Mouse (Mus musculus) heart, embryonic 14.5 days (tissue): Measurements from ENCODE around the gene Sdk1. TPM values are rescaled to one million over a fixed set of nuclear protein-coding genes. Genes with fewer than 3 reads are reported as not detected.

ENCODE experiments used
- ATAC-seq: fragments of 200-750 bp; cut with Nextera tagmentation; 2 replicates; pipeline ENCODE4 v1.8.0; 2017; ENCODE audit warnings: low read depth, moderate TSS enrichment; ENCODE audit not compliant: insufficient number of reproducible peaks, insufficient read depth, low FRiP score
- H3K27ac ChIP-seq, 2 experiments: fragments of 200-500 bp in 1 of 2; fragments of 300-500 bp in 1 of 2; sonication (generic) in 1 of 2; replicated peaks in 1 of 2; 2 replicates each; pipeline ENCODE4 v1.5.1; 2012 to 2014; ENCODE audit warnings: low read depth in 2 of 2, low read length in 2 of 2, control low read depth in 1 of 2, mild to moderate bottlenecking in 1 of 2, mixed read lengths in 1 of 2; ENCODE audit not compliant: control insufficient read depth in 1 of 2, insufficient read depth in 1 of 2
- H3K27me3 ChIP-seq: fragments of 300-500 bp; sonication (generic); 2 replicates; pipeline ENCODE4 v1.6.1; 2014; ENCODE audit warnings: mild to moderate bottlenecking, low read length, control low read depth; ENCODE audit not compliant: control insufficient read depth, insufficient read depth
- H3K36me3 ChIP-seq: fragments of 300-500 bp; sonication (generic); 2 replicates; pipeline ENCODE4 v1.6.1; 2014; ENCODE audit warnings: mild to moderate bottlenecking, control low read depth, low read length, mixed read lengths; ENCODE audit not compliant: control insufficient read depth, insufficient read depth
- H3K4me1 ChIP-seq, 2 experiments: fragments of 200-500 bp in 1 of 2; fragments of 300-500 bp in 1 of 2; sonication (generic) in 1 of 2; 2 replicates each; pipeline ENCODE4 v1.6.1; 2012 to 2014; ENCODE audit warnings: low read length in 2 of 2, control low read depth in 1 of 2, mixed read lengths in 1 of 2; ENCODE audit not compliant: control insufficient read depth in 2 of 2, insufficient read depth in 2 of 2
- H3K4me2 ChIP-seq: fragments of 300-500 bp; sonication (generic); 2 replicates; pipeline ENCODE4 v1.6.1; 2014; ENCODE audit warnings: mild to moderate bottlenecking, low read length
- H3K4me3 ChIP-seq, 2 experiments: fragments of 200-500 bp in 1 of 2; fragments of 300-500 bp in 1 of 2; sonication (generic) in 1 of 2; 2 replicates each; pipeline ENCODE4 v1.5.1; 2012 to 2014; ENCODE audit warnings: low read length in 2 of 2, mild to moderate bottlenecking in 2 of 2, control low read depth in 1 of 2, low read depth in 1 of 2, moderate library complexity in 1 of 2; ENCODE audit not compliant: control insufficient read depth in 1 of 2, insufficient read depth in 1 of 2
- H3K9ac ChIP-seq: fragments of 300-500 bp; sonication (generic); 2 replicates; pipeline ENCODE4 v1.6.1; 2014; ENCODE audit warnings: mild to moderate bottlenecking, low read length
- H3K9me3 ChIP-seq: fragments of 300-500 bp; sonication (generic); 2 replicates; pipeline ENCODE4 v1.6.1; 2016; ENCODE audit warnings: low read length, control low read depth; ENCODE audit not compliant: control insufficient read depth
- WGBS: fragments of 180-500 bp; shearing (Covaris S2); extraction: QIAGEN DNeasy Blood & Tissue Kit; methylation state at CpG from one replicate; pipeline ENCODE4 v1.1.7; 2014; 5-methylcytosine and 5-hydroxymethylcytosine counted together
- polyA plus RNA-seq: library from polyadenylated mRNA; unstranded; fragments of >200 nt; fragmentation: Nextera tagmentation; extraction: Ambion mirVana; gene quantifications from 2 replicates; pipeline ENCODE4 v1.2.1, GENCODE M21; 2014

The Sdk1 gene
- polyA plus RNA-seq, 1 experiment from 2014 or later: 2.5 TPM

DNA sequence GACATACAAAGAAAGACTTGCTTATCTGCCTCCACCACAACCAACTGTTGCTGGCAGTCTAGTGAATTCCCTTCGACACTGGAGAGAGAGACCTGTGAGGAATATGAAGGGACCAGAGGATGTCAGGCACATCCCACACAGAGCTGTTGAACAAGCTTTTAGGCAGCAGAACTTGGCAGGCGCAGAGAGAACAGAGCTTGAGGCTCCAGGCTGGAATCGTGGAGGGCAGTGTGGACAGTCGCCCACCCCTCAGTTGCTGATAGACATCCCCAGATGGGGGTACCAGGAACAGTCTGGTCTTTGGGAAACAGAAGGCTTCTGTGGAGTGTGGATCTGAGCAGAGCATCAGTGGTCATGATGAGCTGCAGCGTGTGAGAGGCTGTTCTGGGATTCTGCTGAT is 747.4 kb downstream of the Sdk1 start:
- ATAC-seq: no peak
- no peak overlapping the region for H3K27ac ChIP-seq
- H3K36me3 ChIP-seq: no peaks in the 10 kb centered on the region
- H3K4me1 ChIP-seq: no peaks in the 10 kb centered on the region
- H3K4me2 ChIP-seq: no peak overlapping the region
- 60% methylated on average over 5 of the region's 5 CpGs for WGBS
- H3K9me3 ChIP-seq: no peaks in the 10 kb centered on the region
- H3K27me3 ChIP-seq: no peaks in the 10 kb centered on the region
- no peak overlapping the region for H3K4me3 ChIP-seq
- H3K9ac ChIP-seq: no peak overlapping the region

DNA sequence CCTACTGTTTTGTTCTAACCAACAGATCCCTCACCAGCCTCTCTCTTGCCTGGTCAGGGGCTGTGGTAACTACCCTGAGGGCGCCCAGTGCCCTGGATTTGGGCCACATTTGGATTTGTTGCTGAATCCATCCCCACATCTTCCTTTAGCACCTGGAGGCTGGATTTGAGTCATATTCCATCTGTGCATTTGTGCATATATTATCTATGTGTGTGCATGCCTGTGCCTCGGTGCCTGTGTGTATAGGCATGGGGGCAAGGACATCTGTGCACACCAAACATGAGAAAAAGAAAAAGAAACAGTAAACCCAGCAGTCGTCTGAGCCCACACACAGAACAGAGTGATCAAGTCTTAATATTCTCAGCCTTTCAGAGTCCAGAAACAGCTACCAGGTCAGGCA is 752.9 kb downstream of the Sdk1 start:
- Histone ChIP-seq H3K9me3 (no peaks in the 10 kb centered on the region), H3K27ac (no peak overlapping the region), H3K4me1 (no peaks in the 10 kb centered on the region), H3K36me3 (no peaks in the 10 kb centered on the region), H3K9ac (no peak overlapping the region), H3K4me3 (no peak overlapping the region), H3K27me3 (no peaks in the 10 kb centered on the region), H3K4me2 (no peak overlapping the region)
- 85% methylated on average over 3 of the region's 3 CpGs for WGBS
- no peak for ATAC-seq

DNA sequence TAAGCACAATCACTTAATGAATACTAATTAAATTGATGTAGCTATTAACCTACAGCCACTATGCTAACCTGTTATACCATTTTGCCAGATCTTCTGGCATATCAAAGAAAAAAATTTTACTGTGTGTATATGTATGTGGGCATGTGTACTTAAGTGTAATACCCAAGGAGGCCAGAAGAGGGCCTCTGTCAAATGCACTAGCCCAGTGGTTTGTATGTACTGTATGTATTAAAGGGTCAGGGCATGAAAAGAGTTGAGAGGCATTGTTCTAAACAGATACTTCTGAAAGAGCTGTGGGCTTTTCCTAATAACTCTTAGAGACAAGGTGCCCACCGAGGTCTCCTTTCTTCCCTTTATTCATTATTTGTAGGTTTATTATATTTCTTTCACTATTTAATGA is 759.0 kb downstream of the Sdk1 start:
- no peak for ATAC-seq
- 78% methylated on average over 1 of the region's 1 CpGs for WGBS
- no peak overlapping the region for H3K27ac ChIP-seq

DNA sequence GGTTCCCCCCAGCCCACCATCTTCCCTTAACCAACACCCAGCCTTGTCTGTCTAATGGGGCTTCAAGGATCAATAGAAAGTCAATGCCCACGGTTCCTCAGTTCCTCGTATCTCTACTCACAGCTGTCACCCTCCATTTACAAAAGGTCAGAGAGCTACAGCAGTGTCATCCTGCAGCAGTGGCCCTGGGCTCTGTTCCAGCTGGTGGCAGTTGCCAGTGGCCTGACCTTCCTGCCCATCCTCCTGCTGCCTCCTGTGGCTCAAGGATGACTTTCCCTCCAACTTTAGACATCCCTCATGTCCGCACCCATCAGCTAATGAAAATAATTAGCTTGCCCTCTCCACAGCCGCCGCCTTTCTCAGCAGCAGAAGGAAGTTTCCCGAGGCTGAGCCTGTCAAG is 759.8 kb downstream of the Sdk1 start:
- Histone ChIP-seq H3K9ac (no peak overlapping the region), H3K36me3 (no peaks in the 10 kb centered on the region), H3K4me1 (no peaks in the 10 kb centered on the region), H3K27ac (no peak overlapping the region), H3K27me3 (no peaks in the 10 kb centered on the region), H3K4me2 (no peak overlapping the region), H3K9me3 (peaks cover 16% of the 10 kb centered on the region; the same call in 1 of the 2 replicates), H3K4me3 (no peak overlapping the region)
- no peak for ATAC-seq
- 65% methylated on average over 6 of the region's 6 CpGs for WGBS

More for the DNA sequence above, 759.0 kb downstream of the Sdk1 start:
- H3K4me2 ChIP-seq: no peak overlapping the region
- H3K4me3 ChIP-seq: no peak overlapping the region
- no peaks in the 10 kb centered on the region for H3K36me3 ChIP-seq
- no peaks in the 10 kb centered on the region for H3K4me1 ChIP-seq
- peaks cover 10% of the 10 kb centered on the region; the same call in 1 of the 2 replicates for H3K9me3 ChIP-seq
- H3K27me3 ChIP-seq: no peaks in the 10 kb centered on the region
- no peak overlapping the region for H3K9ac ChIP-seq

DNA sequence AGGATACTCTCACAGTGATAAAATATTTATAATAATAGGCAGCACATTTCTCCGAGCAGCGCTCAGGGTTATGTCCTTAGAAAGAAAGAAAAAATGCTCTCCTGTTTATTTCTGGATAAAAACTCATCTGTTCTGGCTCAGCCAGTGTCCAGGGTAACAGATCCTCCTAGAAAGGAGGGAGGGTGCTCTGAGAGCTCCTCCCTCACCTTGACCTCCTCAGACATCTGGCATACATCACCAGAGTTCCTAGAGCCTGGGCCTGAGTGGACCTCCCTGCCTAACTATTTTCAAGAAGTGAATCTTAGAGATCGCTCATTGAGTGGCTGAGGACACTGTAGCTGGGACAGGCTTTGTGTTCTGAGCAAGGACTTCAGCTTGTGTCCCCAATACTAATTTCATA is 760.7 kb downstream of the Sdk1 start:
- H3K9ac ChIP-seq: no peak overlapping the region
- H3K27me3 ChIP-seq: no peaks in the 10 kb centered on the region
- no peak overlapping the region for H3K4me3 ChIP-seq
- WGBS: 97% methylated on average over 3 of the region's 3 CpGs
- ATAC-seq: no peak
- H3K9me3 ChIP-seq: peaks cover 16% of the 10 kb centered on the region; the same call in 1 of the 2 replicates
- H3K27ac ChIP-seq: no peak overlapping the region
- no peaks in the 10 kb centered on the region for H3K36me3 ChIP-seq
- H3K4me1 ChIP-seq: no peaks in the 10 kb centered on the region
- H3K4me2 ChIP-seq: no peak overlapping the region

DNA sequence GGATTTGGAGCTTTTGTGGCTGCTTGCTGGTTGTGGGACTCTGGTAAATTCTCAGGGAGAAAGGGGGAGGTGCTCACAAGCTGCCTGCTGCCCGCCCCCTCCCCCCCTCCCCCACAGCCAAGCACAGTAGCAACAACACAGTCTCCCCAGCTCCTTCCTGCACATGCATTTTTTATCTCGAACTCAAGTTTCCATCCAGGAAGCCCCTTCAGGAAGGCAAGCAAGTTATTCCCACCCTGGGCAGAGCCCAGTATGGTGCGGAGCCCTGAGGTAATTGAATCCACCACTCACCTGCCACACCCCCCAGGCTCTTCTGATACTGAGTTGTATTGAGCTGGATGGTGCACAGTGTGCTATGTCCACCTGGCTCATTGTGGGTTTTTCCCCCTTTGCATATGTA is 768.9 kb downstream of the Sdk1 start:
- no peaks in the 10 kb centered on the region for H3K36me3 ChIP-seq
- 31% methylated on average over 3 of the region's 3 CpGs for WGBS
- H3K4me1 ChIP-seq: peaks cover 0 to 5% of the 10 kb centered on the region in 2 experiments; a peak in 1 of 4 replicates
- no peak overlapping the region for H3K4me3 ChIP-seq
- ATAC-seq: peak; percentile 81
- H3K9me3 ChIP-seq: peaks cover 6% of the 10 kb centered on the region; the same call in 1 of the 2 replicates
- H3K27me3 ChIP-seq: no peaks in the 10 kb centered on the region
- no peak overlapping the region for H3K4me2 ChIP-seq
- no peak overlapping the region for H3K9ac ChIP-seq
- H3K27ac ChIP-seq: no peak overlapping the region

DNA sequence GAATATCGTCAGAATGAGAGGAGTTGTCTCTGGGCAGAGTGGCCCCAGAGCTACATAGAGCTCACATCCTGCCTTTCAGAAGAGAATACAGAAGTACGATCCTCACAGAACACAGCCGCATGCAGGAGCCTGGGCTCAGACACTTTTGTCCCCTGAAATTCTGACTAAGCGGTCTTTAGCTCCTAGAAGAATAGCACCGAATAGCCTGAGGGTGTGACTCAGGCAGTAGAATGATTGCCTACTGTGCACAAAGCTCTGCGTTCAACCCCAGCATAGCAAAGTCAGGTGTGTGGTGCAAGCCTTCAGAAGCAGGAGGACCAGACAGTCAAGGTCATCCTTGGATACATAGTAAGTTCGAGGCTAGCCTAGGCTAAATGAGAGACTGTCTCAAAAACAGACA is 775.7 kb downstream of the Sdk1 start:
- H3K4me2 ChIP-seq: no peak overlapping the region
- no peak overlapping the region for H3K4me3 ChIP-seq
- ATAC-seq: no peak
- no peaks in the 10 kb centered on the region for H3K36me3 ChIP-seq
- no peak overlapping the region for H3K27ac ChIP-seq
- no peaks in the 10 kb centered on the region for H3K27me3 ChIP-seq
- H3K9me3 ChIP-seq: no peaks in the 10 kb centered on the region
- no peak overlapping the region for H3K9ac ChIP-seq
- 91% methylated on average over 7 of the region's 7 CpGs for WGBS
- H3K4me1 ChIP-seq: no peaks in the 10 kb centered on the region

DNA sequence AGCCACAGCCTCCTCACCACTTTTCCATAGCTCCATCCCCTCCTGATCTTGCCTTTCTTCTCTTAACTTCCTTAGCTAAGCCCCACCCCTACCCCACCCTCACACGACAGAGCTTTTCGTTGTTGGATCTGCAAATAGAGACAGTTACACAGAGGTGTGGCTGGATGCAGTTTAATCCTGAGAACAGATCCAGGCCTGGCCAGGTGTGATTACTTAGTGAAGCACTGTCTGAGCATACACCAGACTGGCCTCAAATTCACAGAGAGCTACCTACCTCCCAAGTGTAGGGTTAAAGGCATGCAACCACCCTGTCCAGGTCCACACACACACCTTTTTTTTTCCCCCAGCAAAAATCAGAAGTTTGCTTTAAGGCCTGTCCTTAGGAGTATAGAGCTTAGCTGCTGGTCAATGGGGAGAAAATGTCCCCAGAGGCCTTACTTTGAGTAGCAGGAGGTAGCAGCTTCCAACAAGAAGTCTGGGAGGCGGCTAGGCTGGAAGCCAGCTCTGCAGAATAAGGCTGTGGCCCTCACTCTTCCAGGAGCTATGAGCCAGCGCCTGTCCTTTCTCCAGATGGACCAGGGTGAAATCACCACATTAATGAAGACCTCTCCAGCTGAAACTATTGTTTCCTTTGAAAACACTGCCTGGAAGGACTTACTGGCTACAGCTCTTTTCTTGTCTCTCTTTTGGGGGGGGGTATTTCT is 781.7 kb downstream of the Sdk1 start:
- no peak for ATAC-seq
- Histone ChIP-seq H3K27ac (no peak overlapping the region), H3K9ac (no peak overlapping the region), H3K9me3 (no peaks in the 10 kb centered on the region), H3K4me2 (no peak overlapping the region), H3K4me3 (no peak overlapping the region), H3K27me3 (no peaks in the 10 kb centered on the region), H3K4me1 (no peaks in the 10 kb centered on the region), H3K36me3 (no peaks in the 10 kb centered on the region)
- WGBS: 66% methylated on average over 4 of the region's 4 CpGs
